14 mouse cellular contexts compared by ENCODE assay signal in genomic region chr12:106956266-106956665, GRCm38 (mm10).
A peak's percentile ranks its signal among the peaks of the same experiment; 100 is the strongest.
DNase-seq lines count a peak whose midpoint lies in the region; ATAC-seq lines count a peak whose summit lies in the region.
"Had no signal": no experiment of that assay in that cellular context is flagged by ENCODE, and none has a peak within 500 bp of the region (broad histone marks: within the 10 kb centered on the region; RNA-seq: fewer than 3 reads in every experiment).

No protein-coding gene starts in this region.

- no peaks in the 10 kb centered on the region for H3K36me3 ChIP-seq in hindbrain, embryonic 12.5 days
- H3K36me3 ChIP-seq in hindbrain, embryonic 10.5 days = no peaks in the 10 kb centered on the region
- no peaks in the 10 kb centered on the region for H3K36me3 ChIP-seq in embryonic facial prominence, embryonic 14.5 days (ENCODE audit: control insufficient read depth, insufficient read depth, low read length)
- no peaks in the 10 kb centered on the region for H3K36me3 ChIP-seq in midbrain, embryonic 14.5 days (ENCODE audit: control insufficient read depth, insufficient read depth, low read length)
- H3K36me3 ChIP-seq: G1E; heart, embryonic 12.5 days; liver, embryonic 15.5 days had no signal

- no peak for DNase-seq in hindbrain, embryonic 10.5 days (ENCODE audit: low spot score)
- peak; percentile 14 for DNase-seq in cerebellum, adult 9-10 months
- no peak for DNase-seq in embryonic facial prominence, embryonic 14.5 days (ENCODE audit: low spot score)
- DNase-seq in midbrain, embryonic 14.5 days = peak; percentile 34
- no peak for DNase-seq in MN1 (ENCODE audit: low spot score)
- DNase-seq in thymus, postnatal 25 days = no peak
- DNase-seq: thymus, postnatal 4 days had no signal

- H3K4me3 ChIP-seq in hindbrain, embryonic 12.5 days = no peak overlapping the region
- no peak overlapping the region for H3K4me3 ChIP-seq in hindbrain, embryonic 10.5 days
- H3K4me3 ChIP-seq in embryonic facial prominence, embryonic 14.5 days (ENCODE audit: low read depth, low read length) = no peak overlapping the region
- no peak overlapping the region for H3K4me3 ChIP-seq in midbrain, embryonic 14.5 days (replicated peaks; ENCODE audit: low read depth, low read length)
- H3K4me3 ChIP-seq: heart, embryonic 12.5 days; liver, embryonic 15.5 days; megakaryocyte, embryonic 14.5 days had no signal

- H3K27ac ChIP-seq in hindbrain, embryonic 12.5 days = peak overlapping the region; percentile 44; the same call in 1 of the 2 replicates
- no peak overlapping the region for H3K27ac ChIP-seq in hindbrain, embryonic 10.5 days
- H3K27ac ChIP-seq in embryonic facial prominence, embryonic 14.5 days (replicated peaks; ENCODE audit: low read depth, low read length) = 0 out of 2 replicates have a peak overlapping the region, but pooled peaks have one; percentile 15
- H3K27ac ChIP-seq in midbrain, embryonic 14.5 days (replicated peaks; ENCODE audit: low read depth, low read length) = peak overlapping the region; percentile 62
- H3K27ac ChIP-seq: kidney, postnatal 0 days; liver, embryonic 15.5 days had no signal

- H3K4me1 ChIP-seq in hindbrain, embryonic 12.5 days = peaks cover 19% of the 10 kb centered on the region
- 0 out of 2 replicates have a peak, but pooled peaks cover 3% of the 10 kb centered on the region for H3K4me1 ChIP-seq in hindbrain, embryonic 10.5 days (replicated peaks)
- H3K4me1 ChIP-seq in embryonic facial prominence, embryonic 14.5 days (ENCODE audit: control insufficient read depth, insufficient read depth, low read length) = peaks cover 22% of the 10 kb centered on the region
- peaks cover 11% of the 10 kb centered on the region; the same call in 1 of the 2 replicates for H3K4me1 ChIP-seq in midbrain, embryonic 14.5 days (ENCODE audit: control insufficient read depth, insufficient read depth, low read length)
- H3K4me1 ChIP-seq: liver, embryonic 15.5 days; megakaryocyte, embryonic 14.5 days had no signal

- ATAC-seq in hindbrain, embryonic 12.5 days (ENCODE audit: low FRiP score) = no peak
- no peak for ATAC-seq in embryonic facial prominence, embryonic 14.5 days (ENCODE audit: low read depth)
- ATAC-seq in midbrain, embryonic 14.5 days (ENCODE audit: low FRiP score, low TSS enrichment) = no peak
- ATAC-seq in inflammation-experienced regulatory T-cells, adult 6 months = no peak

- no peaks in the 10 kb centered on the region for H3K27me3 ChIP-seq in hindbrain, embryonic 12.5 days
- no peaks in the 10 kb centered on the region for H3K27me3 ChIP-seq in hindbrain, embryonic 10.5 days (ENCODE audit: insufficient read depth, poor library complexity, severe bottlenecking)
- H3K27me3 ChIP-seq in embryonic facial prominence, embryonic 14.5 days (replicated peaks; ENCODE audit: control insufficient read depth, insufficient read depth, low read length) = no peaks in the 10 kb centered on the region
- no peaks in the 10 kb centered on the region for H3K27me3 ChIP-seq in midbrain, embryonic 14.5 days (ENCODE audit: control insufficient read depth, insufficient read depth, low read length)
- H3K27me3 ChIP-seq: heart, embryonic 12.5 days; liver, embryonic 15.5 days; megakaryocyte, embryonic 14.5 days had no signal

- WGBS in hindbrain, embryonic 12.5 days = 85% methylated on average over 6 of the region's 6 CpGs
- 83% methylated on average over 6 of the region's 6 CpGs for WGBS in hindbrain, embryonic 10.5 days
- 76% methylated on average over 6 of the region's 6 CpGs for WGBS in embryonic facial prominence, embryonic 14.5 days
- WGBS in midbrain, embryonic 14.5 days = 77% methylated on average over 6 of the region's 6 CpGs

- no peak overlapping the region for H3K9ac ChIP-seq in hindbrain, embryonic 12.5 days
- no peak overlapping the region for H3K9ac ChIP-seq in embryonic facial prominence, embryonic 14.5 days (ENCODE audit: low read depth, low read length)
- H3K9ac ChIP-seq in midbrain, embryonic 14.5 days (replicated peaks; ENCODE audit: low read length) = no peak overlapping the region
- H3K9ac ChIP-seq: heart, embryonic 12.5 days; liver, embryonic 15.5 days had no signal

- no peaks in the 10 kb centered on the region for H3K9me3 ChIP-seq in hindbrain, embryonic 12.5 days (replicated peaks)
- no peaks in the 10 kb centered on the region for H3K9me3 ChIP-seq in hindbrain, embryonic 10.5 days
- no peaks in the 10 kb centered on the region for H3K9me3 ChIP-seq in embryonic facial prominence, embryonic 14.5 days (ENCODE audit: control insufficient read depth, low read length)
- H3K9me3 ChIP-seq in midbrain, embryonic 14.5 days (ENCODE audit: control insufficient read depth, low read length) = no peaks in the 10 kb centered on the region
- H3K9me3 ChIP-seq: heart, embryonic 12.5 days; liver, embryonic 15.5 days had no signal

- no peak overlapping the region for H3K4me2 ChIP-seq in hindbrain, embryonic 12.5 days (replicated peaks)
- no peak overlapping the region for H3K4me2 ChIP-seq in embryonic facial prominence, embryonic 14.5 days (ENCODE audit: low read depth, low read length)
- no peak overlapping the region for H3K4me2 ChIP-seq in midbrain, embryonic 14.5 days (ENCODE audit: low read length)
- H3K4me2 ChIP-seq: heart, embryonic 12.5 days; liver, embryonic 15.5 days had no signal

Comparison
In these comparisons a context has a peak if more than half of its experiments do, and no peak if none do; other contexts are left out.
1. DNase-seq: peak in cerebellum, adult 9-10 months (single experiment) and midbrain, embryonic 14.5 days (single experiment); none in hindbrain, embryonic 10.5 days (single experiment), embryonic facial prominence, embryonic 14.5 days (single experiment), MN1 (single experiment) and thymus, postnatal 25 days (single experiment).